Comparison of ENCODE assay signal across 8 mouse cellular contexts in the genomic region with DNA sequence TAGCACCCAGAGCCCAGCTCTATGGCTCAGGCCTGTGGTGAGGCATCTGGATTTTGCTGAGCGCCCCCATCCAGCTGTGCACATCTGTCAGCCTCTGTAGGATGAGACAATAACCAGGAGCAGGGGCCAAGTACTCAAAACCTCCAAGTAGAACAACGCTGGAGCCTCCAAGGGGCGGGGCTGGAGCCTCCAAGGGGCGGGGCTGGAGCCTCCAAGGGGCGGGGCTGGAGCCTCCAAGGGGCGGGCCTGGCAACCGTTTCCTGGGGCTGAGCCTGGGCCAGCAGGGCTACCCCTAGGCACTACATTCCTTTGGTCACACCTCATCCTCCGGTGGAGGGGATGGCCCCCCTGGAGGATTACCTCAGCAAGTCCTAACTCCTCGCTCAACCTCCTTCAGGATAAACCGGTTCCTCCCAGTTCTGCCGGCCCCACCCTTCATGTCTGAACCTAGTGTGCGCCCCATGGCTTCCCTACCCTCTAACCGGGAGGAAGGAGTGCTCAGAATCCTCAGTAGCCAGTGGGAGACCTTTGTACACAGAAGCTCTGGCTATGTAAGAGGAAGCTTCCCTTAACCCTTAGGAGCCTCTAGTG. TPM values are rescaled to one million over a fixed set of nuclear protein-coding genes. Genes with fewer than 3 reads are reported as not detected.
DNase-seq lines count a peak whose midpoint lies in the region; ATAC-seq and TF ChIP-seq lines count a peak whose summit lies in the region.

No protein-coding gene starts in this region.

- peak overlapping the region; percentile 6 for H3K4me3 ChIP-seq in ES-Bruce4 (ENCODE audit: low read depth, low read length)
- H3K4me3 ChIP-seq in liver, embryonic 16.5 days (ENCODE audit: low read depth, low read length): peak overlapping the region; percentile 50

- 3% methylated on average over 13 of the region's 13 CpGs for WGBS in liver, embryonic 16.5 days (ENCODE audit: insufficient replicate concordance)

- no peaks in the 10 kb centered on the region for H3K9me3 ChIP-seq in ES-Bruce4 (replicated peaks; ENCODE audit: control insufficient read depth, insufficient read depth, low read length, poor library complexity, severe bottlenecking)
- no peaks in the 10 kb centered on the region for H3K9me3 ChIP-seq in liver, embryonic 16.5 days (replicated peaks; ENCODE audit: control insufficient read depth, low read length)

- peak; percentile 57 to 63 for DNase-seq in adrenal gland, postnatal 36 days
- DNase-seq in gastrocnemius, postnatal 10 days: peak; percentile 75
- DNase-seq in spleen, postnatal 4 days (ENCODE audit: low spot score in 2 of 2): peak; percentile 77 to 87
- DNase-seq in right cerebral cortex, postnatal 14 days: no peak
- DNase-seq in cerebellum, adult 11-12 months: no peak

- H3K27ac ChIP-seq in ES-Bruce4 (ENCODE audit: insufficient read depth, low read length): peak overlapping the region; percentile 81
- peak overlapping the region; percentile 81 for H3K27ac ChIP-seq in liver, embryonic 16.5 days (ENCODE audit: low read length)

- peak overlapping the region; percentile 60 for H3K4me2 ChIP-seq in liver, embryonic 16.5 days (ENCODE audit: low read depth, low read length)

- no peaks in the 10 kb centered on the region for H3K27me3 ChIP-seq in ES-Bruce4 (ENCODE audit: control insufficient read depth, insufficient read depth, low read length, poor library complexity, severe bottlenecking)
- no peaks in the 10 kb centered on the region for H3K27me3 ChIP-seq in liver, embryonic 16.5 days (ENCODE audit: control insufficient read depth, insufficient read depth, low read depth, low read length)

- peaks cover 15% of the 10 kb centered on the region for H3K4me1 ChIP-seq in ES-Bruce4 (ENCODE audit: control insufficient read depth, insufficient read depth, low read length)
- peaks cover 23% of the 10 kb centered on the region for H3K4me1 ChIP-seq in liver, embryonic 16.5 days (ENCODE audit: control insufficient read depth, low read depth, low read length)

- TF ChIP-seq POLR2A in ES-Bruce4 (IDR thresholded peaks at IDR 0.05; ENCODE audit: insufficient read depth, low read length): peak; percentile 20

- H3K9ac ChIP-seq in ES-Bruce4 (ENCODE audit: low read depth, poor library complexity, severe bottlenecking): no peak overlapping the region
- H3K9ac ChIP-seq in liver, embryonic 16.5 days (ENCODE audit: low read depth, low read length): peak overlapping the region; percentile 6; the same call in 1 of the 2 replicates

- peak; percentile 50 for ATAC-seq in inflammation-experienced regulatory T-cells, adult 6 months
- ATAC-seq in liver, embryonic 16.5 days (ENCODE audit: low read depth): peak; percentile 65

- H3K36me3 ChIP-seq in ES-Bruce4 (ENCODE audit: control insufficient read depth, insufficient read depth, low read length, poor library complexity, severe bottlenecking): no peaks in the 10 kb centered on the region
- H3K36me3 ChIP-seq in liver, embryonic 16.5 days (ENCODE audit: control insufficient read depth, insufficient read depth): no peaks in the 10 kb centered on the region

- peak; percentile 94 for TF ChIP-seq EP300 in ES-Bruce4 (IDR thresholded peaks at IDR 0.05; ENCODE audit: insufficient read depth, low read depth, low read length)

- no peak for TF ChIP-seq CTCF in ES-Bruce4 (IDR thresholded peaks at IDR 0.05; ENCODE audit: low read depth, low read length)

RNA-seq across cellular contexts. Expression of a gene that starts 30.0 kb away (rescaled TPM):
- 7.1 and 9.0 TPM in 2 replicates for polyA plus RNA-seq in ES-Bruce4 (2011; ENCODE audit: insufficient read depth, insufficient read length, low read depth, missing spikeins)
- total RNA-seq in adrenal gland, postnatal 36 days (2021): 10 to 100 TPM; 18.5 to 24.7 TPM
- total RNA-seq in gastrocnemius, postnatal 10 days (2021): 10 to 100 TPM; 11.2 to 13.8 TPM
- polyA plus RNA-seq in inflammation-experienced regulatory T-cells, adult 6 months (2017; shearing (Covaris generic)): 1 to 10 TPM in 2 of 3 experiments, under 1 TPM in 1; 0.90 to 1.9 (median 1.1) TPM
- 0.97 and 1.2 TPM in 2 replicates for polyA plus RNA-seq in liver, embryonic 16.5 days (2015; fragmentation: Nextera tagmentation; extraction: Ambion mirVana)

RNA-seq across cellular contexts. Expression of a gene that starts 33.7 kb away (rescaled TPM):
- 16.8 and 18.9 TPM in 2 replicates for polyA plus RNA-seq in ES-Bruce4 (2011; ENCODE audit: insufficient read depth, insufficient read length, low read depth, missing spikeins)
- 10 to 100 TPM; 47.5 to 52.9 TPM for total RNA-seq in adrenal gland, postnatal 36 days (2021)
- 10 to 100 TPM; 11.9 to 17.3 TPM for total RNA-seq in gastrocnemius, postnatal 10 days (2021)
- polyA plus RNA-seq in inflammation-experienced regulatory T-cells, adult 6 months (2017; shearing (Covaris generic)): 10 to 100 TPM; 14.2 to 31.3 (median 24.4) TPM
- 20.1 and 20.7 TPM in 2 replicates for polyA plus RNA-seq in liver, embryonic 16.5 days (2015; fragmentation: Nextera tagmentation; extraction: Ambion mirVana)

Comparison
In these comparisons a context has a peak if more than half of its experiments do, and no peak if none do; other contexts are left out.
1. DNase-seq: peak in adrenal gland, postnatal 36 days (2 of 2), gastrocnemius, postnatal 10 days (single experiment) and spleen, postnatal 4 days (2 of 2); none in right cerebral cortex, postnatal 14 days (single experiment) and cerebellum, adult 11-12 months (single experiment).